Mouse (Mus musculus) c-Kit-positive CD71-negative TER-119-negative erythroid progenitor cells, embryonic 14.5 days (primary cell): ENCODE data around the gene Ipp.

ENCODE experiments used
- DNase-seq: peaks from one replicate; pipeline ENCODE4 v3.0.0-alpha.2; 2013; ENCODE audit warnings: low read depth

The Ipp gene

DNA sequence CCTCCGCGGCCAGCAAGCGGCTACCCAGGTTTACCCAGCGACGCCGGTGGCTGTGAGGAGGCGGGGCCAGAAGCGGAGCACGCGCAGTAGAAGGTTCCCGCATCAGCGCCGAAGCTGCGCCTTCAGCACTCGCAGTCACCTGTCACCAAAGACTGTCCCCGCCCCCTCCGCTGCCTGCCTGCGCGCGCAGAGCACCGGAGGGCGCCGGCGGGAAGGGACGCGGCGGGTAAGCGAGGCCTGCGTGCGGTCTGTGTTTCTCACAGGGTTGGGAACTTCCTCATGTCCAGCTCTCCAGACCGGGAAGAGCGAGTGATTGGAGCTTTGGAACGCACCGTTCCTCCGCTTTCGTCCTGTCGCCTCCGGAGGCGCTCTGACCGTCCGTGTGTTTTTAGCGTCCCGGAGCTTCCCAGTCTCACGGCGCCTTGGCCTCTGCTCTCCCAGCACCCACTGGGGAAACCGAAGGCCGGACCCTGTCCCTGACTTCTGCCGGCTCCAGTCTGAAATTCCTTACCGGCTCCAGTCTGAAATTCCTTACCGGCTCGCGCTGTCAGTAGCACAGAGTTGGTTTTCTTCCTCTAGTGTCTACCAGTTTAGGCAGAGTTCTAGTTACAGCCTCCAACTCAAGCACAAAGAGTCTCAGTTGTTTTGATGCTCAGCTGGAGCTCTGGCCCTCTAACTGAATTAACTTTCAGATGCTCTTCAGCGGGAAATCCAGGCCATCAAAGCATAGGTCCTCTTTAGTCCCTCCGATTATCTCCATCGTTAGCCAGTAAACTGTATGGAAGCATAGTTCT, at the start of gene Ipp:
Ipp (plus strand) TSS at position 125 of the 794 bp plus-strand sequence.
- DNase-seq, result peak; percentile 90

DNA sequence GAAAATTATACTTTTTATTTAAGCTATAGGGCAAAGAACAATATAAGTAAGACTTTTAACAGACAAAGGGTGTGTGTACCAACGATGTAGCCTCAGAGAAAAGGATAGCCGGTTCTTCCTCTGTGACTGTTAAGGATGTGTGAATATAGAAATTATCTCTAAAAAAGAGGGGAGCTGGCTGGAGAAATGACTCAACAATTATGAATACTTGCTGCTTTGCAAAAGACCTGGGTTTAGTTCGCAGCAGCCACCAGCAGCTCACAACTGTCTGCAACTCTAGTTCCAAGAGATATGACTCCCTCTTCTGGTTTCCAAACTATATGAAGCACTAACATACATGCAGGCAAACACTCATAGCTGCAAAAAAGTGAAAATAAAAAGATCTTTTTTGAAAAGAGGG, 45.4 kb upstream of the Ipp start:
- no peak for DNase-seq

DNA sequence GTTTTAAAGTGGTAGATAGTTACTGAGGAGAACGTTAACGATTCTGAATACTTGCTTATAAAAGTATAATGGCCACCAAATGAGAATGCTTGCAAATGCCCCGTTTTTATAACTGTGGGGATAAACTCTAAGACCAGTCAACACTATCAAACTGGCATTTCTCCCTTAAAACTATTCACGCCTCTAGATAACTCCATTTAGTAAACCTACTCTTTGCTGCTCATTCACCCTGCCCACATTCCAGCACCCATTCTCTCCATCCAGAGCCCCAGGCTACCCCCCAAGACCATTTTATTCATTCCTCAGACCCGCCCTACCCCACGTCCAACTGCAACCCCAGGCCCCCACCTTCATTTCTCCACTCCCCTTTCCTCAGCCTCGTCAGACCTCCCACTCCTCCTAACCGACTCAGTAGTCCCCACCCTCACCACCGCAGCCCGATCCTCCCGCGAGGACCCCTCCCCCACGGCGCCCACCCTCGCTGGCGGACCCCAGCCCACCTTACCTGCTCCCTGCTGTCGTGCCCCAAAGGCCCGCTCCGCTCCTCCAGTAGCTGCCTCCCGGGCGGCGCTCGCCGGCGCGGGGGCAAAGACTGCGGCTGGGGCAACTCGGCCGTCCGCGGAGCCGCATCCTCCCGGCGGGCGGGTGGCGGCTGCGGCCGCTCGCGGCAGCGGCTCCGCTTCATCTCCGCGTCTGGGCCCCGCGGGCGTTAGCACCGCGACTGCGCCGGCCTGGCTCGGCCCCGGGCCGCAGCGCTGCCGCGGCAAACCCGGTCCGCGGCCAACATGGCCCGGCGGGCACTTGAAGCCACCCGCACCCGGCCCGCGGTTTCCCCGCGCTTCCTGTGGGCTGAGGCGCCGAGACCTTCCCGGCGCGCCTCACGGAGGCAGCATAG, 43.9 kb upstream of the Ipp start:
- DNase-seq, result no peak

DNA sequence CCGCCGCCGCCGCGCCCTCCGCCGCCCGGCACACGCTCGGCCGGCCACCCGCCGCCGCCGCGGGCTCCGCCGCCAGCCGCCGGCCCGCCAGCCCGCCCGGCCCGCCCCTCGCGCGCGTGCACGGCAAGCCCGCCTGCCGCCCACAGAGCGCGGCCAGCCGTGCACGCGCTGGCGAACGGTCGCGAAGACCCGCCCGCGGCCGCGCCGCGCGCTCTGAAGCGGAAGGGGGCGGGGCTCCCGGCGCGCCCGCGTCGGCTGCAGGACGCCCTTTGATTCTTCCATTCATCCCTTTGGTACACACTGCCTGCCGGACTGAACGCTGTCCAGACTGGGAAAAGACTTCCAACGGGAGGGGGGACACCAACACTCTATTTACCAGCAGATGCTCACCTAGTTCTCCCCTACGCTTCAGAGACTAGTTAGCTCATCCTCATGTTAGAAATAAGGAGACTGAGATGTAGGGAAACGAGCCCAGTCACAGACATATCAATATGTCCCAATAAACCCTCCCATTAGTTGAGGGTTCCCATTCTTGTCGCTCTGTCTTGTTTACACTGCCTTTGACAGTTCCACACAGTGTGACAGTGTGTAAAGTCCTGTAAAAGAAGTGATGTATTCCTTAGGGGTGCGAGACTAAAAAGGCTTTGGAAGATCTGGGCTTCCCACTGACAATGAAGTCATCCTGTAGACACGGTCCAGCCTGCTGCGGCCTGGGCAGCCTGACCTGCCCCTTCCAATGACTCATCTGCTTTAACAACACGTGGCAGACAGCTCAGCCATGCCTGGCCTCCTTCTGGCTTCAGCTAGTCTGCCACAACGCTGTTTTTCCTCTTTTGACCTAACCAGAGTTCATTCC, 43.0 kb upstream of the Ipp start, which contains the start of gene Mast2:
Mast2 (minus strand) TSS at position 58 of the 856 bp plus-strand sequence.
- DNase-seq, result peak; percentile 61

DNA sequence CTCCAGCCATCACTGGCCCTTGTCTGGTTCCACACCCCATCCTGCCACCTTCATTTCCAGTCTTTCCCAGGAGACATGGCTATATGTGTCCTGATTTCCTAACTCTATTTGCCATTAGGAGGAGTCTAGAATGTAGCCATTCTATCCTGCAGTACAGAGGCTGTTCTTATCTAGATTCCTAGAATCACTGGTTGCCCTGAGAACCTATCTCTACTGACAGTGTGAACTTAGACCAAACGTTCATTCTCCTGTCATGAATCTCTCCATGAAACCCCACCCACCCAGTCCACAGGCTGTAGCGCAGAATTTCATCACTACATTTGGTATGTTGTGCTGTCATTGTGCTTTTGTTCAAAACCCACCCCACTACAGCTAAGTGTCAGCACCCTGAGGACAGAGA, 26.0 kb upstream of the Ipp start:
- DNase-seq, result no peak

DNA sequence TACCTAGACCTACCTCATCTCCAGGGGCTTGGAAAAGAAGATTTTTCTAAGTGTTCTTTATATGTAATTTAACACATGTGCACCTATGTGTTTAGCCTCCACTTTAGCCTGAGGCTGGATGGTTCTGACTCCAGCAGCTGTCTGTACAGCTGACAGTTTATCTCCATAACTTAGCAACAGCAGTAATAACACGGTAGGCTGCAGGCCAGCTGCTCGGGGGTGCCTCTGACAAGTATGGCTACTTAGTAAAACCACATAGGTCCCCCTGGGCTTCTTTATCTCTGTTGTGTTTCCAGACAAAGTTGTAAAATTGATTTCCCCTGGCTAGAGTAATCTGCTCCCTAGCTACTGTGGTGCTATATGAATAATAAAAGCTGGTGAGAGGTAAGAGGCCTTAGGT, 23.9 kb upstream of the Ipp start:
- DNase-seq, result no peak

DNA sequence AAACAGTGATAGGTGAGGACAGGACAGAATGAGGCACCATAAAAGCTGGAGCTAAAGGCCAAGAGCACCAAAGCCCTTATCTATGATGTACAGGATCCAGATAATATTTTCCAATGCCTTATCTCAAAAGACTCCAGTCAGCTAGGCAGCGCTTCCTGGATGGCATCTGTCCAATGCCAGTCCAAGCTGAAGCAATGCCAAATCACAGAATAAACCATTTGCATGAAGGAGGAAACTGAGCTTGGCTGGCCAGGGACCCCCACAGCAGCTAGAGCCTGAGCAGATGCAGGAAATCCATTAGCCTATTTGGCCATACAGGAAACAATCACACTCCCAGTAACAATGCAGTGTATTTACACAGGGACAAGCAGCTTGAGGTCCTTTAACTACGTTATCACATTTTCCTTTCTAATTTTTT, 16.2 kb upstream of the Ipp start:
- no peak for DNase-seq

DNA sequence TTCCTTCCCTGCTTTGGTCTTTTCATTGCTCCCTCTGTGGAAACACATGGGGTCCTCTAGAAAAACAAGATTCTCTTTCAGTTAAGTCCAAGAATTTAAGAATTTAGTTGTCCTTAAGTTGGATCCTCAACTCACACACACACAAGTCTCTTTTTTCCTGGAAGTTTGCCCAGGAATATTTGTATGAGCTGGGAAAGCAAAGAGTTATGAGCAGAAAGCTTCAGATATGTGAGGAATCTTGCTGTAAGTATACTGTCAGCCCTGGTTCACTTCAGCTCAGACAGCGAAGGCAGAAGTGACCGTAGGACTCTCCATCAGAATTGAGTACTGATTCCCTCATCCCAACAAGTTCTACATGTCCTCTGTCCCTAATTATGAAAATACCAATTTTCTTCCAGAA, 15.5 kb upstream of the Ipp start:
- DNase-seq, result no peak

DNA sequence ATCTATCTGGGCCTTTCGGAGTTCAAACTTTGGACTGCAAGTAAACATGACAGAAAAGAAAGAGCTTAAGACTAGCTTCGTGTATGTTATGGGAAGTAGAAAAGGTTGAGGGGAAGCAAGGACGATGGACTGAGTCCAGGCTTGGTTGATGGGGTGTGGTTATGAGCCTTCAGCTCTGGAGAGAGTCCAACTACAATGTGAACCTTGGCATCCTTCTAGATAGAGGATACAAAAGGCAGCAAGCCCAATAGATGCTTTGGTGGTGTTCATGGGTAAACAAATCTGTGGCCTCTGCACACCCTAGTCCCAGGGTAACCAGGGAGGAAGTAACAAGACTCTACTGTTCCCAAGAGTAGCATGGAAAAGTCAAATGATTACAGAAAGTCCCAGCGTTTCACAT, 14.9 kb upstream of the Ipp start:
- no peak for DNase-seq

DNA sequence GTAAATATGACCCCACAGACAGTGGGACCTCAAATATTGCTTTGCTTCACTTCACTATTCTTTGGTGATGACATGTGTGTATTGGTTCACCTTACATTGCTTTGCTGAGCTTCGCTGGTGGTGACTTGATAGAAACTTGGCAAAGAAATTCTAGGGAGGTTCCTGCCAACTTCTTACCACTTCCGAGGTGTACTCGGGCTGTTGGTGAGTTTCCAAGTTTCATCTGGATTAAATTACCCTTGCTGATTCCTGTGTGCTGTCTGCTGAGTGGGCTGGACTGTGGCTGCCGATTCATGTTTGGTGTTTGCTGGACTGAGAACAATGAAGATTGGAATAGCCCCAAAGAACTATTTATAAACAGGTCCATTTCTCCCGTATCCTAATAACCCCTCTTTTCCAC, 13.7 kb upstream of the Ipp start:
- DNase-seq, result no peak

DNA sequence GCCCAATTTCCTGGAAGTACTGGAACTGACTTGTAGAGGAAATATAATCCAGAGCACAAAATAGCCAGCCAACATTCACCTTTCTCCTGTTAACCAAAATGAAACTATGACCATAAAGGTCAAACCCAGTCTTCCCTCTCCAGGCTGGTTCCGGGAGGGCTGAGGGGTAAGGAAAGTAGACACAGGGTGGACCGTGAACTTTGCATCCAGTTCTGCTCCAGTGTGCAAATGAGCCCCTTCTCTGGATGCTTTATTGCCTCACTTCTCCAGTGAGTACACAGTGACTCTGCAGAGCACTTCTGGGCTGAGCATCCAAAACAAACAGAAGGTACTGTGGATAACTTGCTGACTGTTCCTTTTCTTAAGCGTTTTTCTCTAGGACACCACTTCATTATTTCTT, 7.4 kb upstream of the Ipp start:
- no peak for DNase-seq

DNA sequence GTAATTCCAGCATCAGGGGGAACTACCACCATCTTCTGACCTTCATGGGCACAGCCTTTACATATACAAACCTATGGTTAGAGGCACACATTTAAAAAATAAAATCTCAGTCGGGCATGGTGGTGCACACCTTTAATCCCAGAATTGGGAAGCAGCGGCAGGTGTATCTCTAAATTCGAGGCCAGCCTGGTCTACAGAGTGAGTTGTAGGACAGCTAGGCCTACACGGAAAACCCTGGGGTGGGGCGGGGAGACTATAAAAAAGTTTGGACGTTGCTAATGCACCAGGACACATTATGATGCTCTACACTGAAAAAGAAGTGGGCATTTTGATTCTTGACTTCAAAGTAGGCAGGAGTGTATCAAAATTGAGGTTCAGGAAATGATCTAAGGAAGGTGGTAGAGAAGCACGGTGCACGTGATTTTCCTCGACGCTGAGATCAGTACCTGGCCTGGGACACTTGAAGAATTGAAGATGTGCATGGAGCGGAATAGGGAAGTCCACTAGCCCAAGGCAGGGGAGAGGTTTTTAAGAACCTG, 394 bp upstream of the Ipp start:
- DNase-seq, result no peak

DNA sequence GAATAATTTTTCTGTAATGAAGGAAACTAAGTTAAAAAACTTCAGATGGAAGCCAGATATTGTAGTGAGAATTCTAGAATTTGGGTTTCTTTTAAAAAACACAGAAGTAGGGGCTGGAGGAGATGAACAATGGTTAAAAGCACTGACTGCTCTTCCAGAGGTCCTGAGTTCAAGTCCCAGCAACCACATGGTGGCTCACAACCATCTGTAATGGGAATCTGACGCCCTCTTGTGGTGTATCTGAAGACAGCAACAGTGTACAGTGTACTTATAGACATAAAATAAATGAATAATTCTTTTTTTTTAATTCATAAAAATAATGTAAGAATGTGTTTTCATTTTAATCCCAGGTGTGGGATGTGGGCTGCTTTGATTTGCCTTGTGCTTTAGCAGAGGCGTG, 23.8 kb downstream of the Ipp start:
- no peak for DNase-seq

DNA sequence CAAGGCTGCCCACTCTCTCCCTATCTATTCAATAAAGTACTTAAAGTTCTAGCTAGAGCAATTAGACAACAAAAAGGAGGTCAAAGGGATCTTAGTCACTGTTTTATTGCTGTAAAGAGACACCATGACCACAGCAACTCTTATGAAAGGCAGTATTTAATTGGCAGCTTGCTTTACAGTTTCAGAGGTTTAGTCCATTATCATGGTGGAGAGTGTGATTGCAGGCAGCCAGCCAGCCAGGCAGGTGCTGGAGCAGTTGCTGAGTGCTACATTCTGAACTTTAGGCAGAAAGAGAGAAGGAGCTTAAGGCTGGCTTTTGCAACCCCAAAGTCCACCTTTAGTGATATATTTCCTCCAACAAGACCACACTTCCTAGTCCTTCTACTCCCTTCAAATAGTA, 29.0 kb downstream of the Ipp start:
- DNase-seq, result no peak

DNA sequence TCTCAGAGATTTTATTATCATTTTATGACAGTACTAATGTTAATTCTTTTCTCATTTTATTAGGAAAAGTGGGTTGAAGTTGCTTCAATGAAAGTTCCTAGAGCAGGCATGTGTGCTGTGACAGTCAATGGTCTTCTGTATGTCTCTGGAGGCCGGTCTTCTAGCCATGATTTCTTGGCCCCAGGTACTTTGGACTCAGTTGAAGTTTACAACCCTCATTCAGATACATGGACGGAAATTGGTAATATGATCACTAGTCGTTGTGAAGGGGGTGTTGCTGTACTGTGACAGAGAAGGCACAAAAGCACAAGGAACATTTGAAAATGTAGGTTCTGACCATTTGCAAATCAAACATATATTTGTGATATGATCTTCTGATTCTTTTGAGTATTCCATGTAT, 30.4 kb downstream of the Ipp start:
- DNase-seq, result no peak

DNA sequence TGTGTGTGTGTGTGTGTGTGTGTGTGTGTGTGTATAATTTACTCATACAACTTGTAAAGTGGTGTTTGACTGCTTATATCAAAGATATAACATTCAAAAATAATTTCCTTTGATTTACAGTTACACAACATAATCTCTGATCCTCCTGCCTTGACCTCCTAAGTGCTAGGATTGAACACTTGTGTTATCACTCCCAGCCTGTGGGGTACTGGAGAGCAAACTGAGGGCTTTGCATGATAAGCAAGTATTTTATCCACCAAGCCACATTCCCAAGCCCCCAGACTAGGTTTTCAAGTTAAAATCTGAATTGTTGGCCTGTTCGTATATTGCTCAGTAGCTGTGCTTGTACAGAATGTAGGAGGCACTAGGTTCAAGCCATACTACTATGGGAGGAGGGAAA, 43.1 kb downstream of the Ipp start:
- no peak for DNase-seq

DNA sequence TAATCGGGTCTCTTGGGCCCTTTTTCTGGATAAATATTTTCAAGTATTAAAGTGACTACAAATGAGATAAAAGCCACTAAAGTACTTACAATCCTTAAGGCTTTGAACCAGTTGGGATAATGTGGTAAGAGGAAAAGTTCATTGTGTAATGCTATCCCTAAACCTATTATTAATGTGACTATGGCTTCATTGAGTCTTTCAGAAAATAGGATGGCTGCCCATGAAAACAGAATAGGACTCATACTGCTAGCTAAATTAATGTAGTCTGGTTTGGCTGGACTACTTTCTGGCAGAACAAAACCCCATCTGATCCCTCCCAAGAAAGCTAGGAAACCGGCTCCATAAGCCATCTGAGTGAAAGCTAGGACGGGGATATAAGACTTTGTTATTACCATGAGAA, 45.7 kb downstream of the Ipp start:
- no peak for DNase-seq

DNA sequence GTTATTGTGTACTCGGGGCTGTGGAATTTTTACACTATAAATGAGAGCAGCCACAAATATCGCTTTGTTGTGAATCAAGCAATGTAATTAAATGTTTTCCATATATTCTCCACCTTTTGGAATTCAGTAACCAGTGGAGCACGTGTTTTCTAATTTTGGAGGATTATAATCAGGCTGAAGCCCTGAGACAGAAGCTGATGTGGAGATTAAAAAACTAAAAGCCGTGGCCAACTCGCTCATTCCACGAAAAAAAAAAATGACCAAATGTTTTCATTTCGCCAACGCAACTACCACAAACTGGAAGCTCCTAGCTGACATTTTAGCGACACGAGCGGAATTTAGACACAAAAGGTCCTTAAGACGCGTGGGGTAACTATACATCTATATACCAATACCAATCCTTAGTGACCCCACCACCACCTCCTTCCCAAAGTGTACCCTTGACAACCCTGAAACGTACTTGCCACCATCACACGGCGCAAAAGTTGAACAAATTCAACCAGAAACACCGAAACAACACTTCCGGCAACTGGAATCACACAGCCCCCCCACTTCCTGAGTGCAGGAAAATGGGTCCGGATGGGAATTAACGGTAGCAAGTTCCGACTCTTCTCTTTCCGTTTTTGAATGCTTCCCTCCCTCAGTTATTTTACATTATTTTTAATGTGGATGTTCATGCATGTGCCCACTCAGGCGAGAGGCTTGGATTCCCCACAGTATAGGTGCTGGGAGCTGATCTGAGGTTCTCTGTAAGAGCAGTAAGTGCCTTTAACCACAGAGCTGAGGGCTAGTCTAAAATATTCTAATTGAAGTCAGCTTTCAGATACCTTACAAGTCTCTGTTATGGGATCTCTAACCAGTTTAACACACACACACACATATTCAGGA, 48.3 kb downstream of the Ipp start, which contains the start of gene Tmem69:
Tmem69 (minus strand) TSS at position 524 of the 888 bp plus-strand sequence.
- peak; percentile 78 for DNase-seq

DNA sequence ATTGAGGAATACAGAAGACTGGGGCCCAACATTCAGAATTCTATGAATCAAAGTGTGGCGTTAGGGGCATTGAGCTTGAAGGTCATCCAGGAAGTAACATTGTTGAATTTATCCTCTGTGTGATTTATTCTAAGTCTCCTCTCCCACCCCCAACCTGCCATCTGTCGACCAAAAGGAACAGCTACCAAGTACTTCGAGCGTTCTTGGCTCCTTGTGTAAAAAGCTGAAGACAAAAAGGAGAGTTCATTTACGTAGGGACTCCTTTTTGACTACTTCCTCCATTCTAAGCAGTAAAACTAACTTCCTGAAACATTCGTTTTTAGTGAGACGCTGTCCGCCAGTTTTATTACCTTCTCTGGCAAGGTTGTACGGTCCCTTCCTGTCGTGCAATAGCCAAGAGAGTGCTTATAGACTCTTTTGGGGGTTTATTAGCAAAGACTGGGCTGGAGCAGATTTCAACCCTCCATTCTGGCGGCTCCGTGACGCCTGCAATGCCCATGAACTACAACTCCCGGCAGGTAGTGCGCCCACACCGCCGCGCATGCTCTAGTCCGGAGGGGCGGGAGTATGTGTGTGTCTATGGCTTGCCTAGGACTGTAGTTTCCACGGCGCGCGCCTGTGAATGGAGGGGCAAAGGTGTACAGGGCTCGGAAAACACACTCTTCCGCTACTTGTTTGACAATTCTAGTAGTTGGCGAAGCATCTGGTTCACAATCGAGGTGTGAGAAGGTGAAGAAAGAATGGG, 49.4 kb downstream of the Ipp start:
- DNase-seq, result peak; percentile 88
